Mouse (Mus musculus): ENCODE data around the gene Nfam1. TPM values are rescaled to one million over a fixed set of nuclear protein-coding genes. Genes with fewer than 3 reads are reported as not detected.
"Not testable (repeated sequence)": the region's sequence is repeated elsewhere in the genome, so short reads cannot be mapped to it uniquely, and the experiment has no call there.

The Nfam1 gene
- polyA plus RNA-seq, 1 experiment from 2014 or later = 10.4 TPM

- Histone ChIP-seq H3K36me3 (replicated peaks; ENCODE audit: insufficient read depth, low read length) (no peaks in the 10 kb centered on the region), H3K9ac (replicated peaks) (no peak overlapping the region), H3K4me3 (ENCODE audit: low read depth, low read length) (no peak overlapping the region), H3K27ac (ENCODE audit: low read depth) (no peak overlapping the region), H3K4me1 (ENCODE audit: insufficient read depth) (no peaks in the 10 kb centered on the region), H3K4me2 (ENCODE audit: low read depth, low read length) (no peak overlapping the region), H3K9me3 (ENCODE audit: low read length) (no peaks in the 10 kb centered on the region), H3K27me3 (ENCODE audit: insufficient read depth, low read length) (no peaks in the 10 kb centered on the region)
- no peak for ATAC-seq
- 62% methylated on average over 4 of the region's 4 CpGs for WGBS (ENCODE audit: insufficient replicate concordance)
- peak; percentile 35 for DNase-seq
- TF ChIP-seq EP300 (IDR thresholded peaks at IDR 0.05; ENCODE audit: low read depth) = no peak
Measured at GRCm38 (mm10) chr15:83065543-83065942, 32.4 kb upstream of the Nfam1 start.

GRCm38 (mm10) chr15:83062582-83062981, 29.5 kb upstream of the Nfam1 start:
- not testable (repeated sequence) for H3K36me3 ChIP-seq (replicated peaks; ENCODE audit: insufficient read depth, low read length); H3K4me1 ChIP-seq (ENCODE audit: insufficient read depth); H3K9me3 ChIP-seq (ENCODE audit: low read length); H3K9ac ChIP-seq (replicated peaks); H3K27ac ChIP-seq (ENCODE audit: low read depth); ATAC-seq; DNase-seq; H3K4me2 ChIP-seq (ENCODE audit: low read depth, low read length); H3K27me3 ChIP-seq (ENCODE audit: insufficient read depth, low read length); H3K4me3 ChIP-seq (ENCODE audit: low read depth, low read length)
- WGBS (ENCODE audit: insufficient replicate concordance) = 67% methylated on average over 2 of the region's 2 CpGs

GRCm38 (mm10) chr15:83061689-83062088, 28.6 kb upstream of the Nfam1 start:
- H3K4me2 ChIP-seq (ENCODE audit: low read depth, low read length) = no peak overlapping the region
- ATAC-seq (no peak), DNase-seq (no peak)
- H3K36me3 ChIP-seq (replicated peaks; ENCODE audit: insufficient read depth, low read length) = no peaks in the 10 kb centered on the region
- H3K27me3 ChIP-seq (ENCODE audit: insufficient read depth, low read length) = peaks cover 12% of the 10 kb centered on the region
- H3K27ac ChIP-seq (ENCODE audit: low read depth) = no peak overlapping the region
- TF ChIP-seq EP300 (IDR thresholded peaks at IDR 0.05; ENCODE audit: low read depth) (no peak), CTCF (IDR thresholded peaks at IDR 0.05; ENCODE audit: low read depth) (no peak)
- 24% methylated on average over 5 of the region's 5 CpGs for WGBS (ENCODE audit: insufficient replicate concordance)
- no peak overlapping the region for H3K9ac ChIP-seq (replicated peaks)
- H3K9me3 ChIP-seq (ENCODE audit: low read length) = 0 out of 2 replicates have a peak, but pooled peaks cover 4% of the 10 kb centered on the region
- H3K4me3 ChIP-seq (ENCODE audit: low read depth, low read length) = no peak overlapping the region
- peaks cover under 1% of the 10 kb centered on the region for H3K4me1 ChIP-seq (ENCODE audit: insufficient read depth)

GRCm38 (mm10) chr15:83059233-83059660, 26.1 kb upstream of the Nfam1 start:
- ATAC-seq = no peak

GRCm38 (mm10) chr15:83057533-83057932, 24.4 kb upstream of the Nfam1 start:
- H3K4me3 ChIP-seq (ENCODE audit: low read depth, low read length) = no peak overlapping the region
- 0 out of 2 replicates have a peak, but pooled peaks cover 4% of the 10 kb centered on the region for H3K9me3 ChIP-seq (ENCODE audit: low read length)
- H3K36me3 ChIP-seq (replicated peaks; ENCODE audit: insufficient read depth, low read length) = no peaks in the 10 kb centered on the region
- TF ChIP-seq CTCF (IDR thresholded peaks at IDR 0.05; ENCODE audit: low read depth) (peak; percentile 43; the same call in 1 of the 2 replicates), EP300 (IDR thresholded peaks at IDR 0.05; ENCODE audit: low read depth) (no peak)
- no peak overlapping the region for H3K27ac ChIP-seq (ENCODE audit: low read depth)
- H3K9ac ChIP-seq (replicated peaks) = no peak overlapping the region
- DNase-seq (no peak), ATAC-seq (no peak)
- peaks cover 4% of the 10 kb centered on the region for H3K4me1 ChIP-seq (ENCODE audit: insufficient read depth)
- WGBS (ENCODE audit: insufficient replicate concordance) = 74% methylated on average over 8 of the region's 8 CpGs
- H3K27me3 ChIP-seq (ENCODE audit: insufficient read depth, low read length) = peaks cover 32% of the 10 kb centered on the region
- no peak overlapping the region for H3K4me2 ChIP-seq (ENCODE audit: low read depth, low read length)

More at GRCm38 (mm10) chr15:83059233-83059660, 26.1 kb upstream of the Nfam1 start:
- no peak overlapping the region for H3K4me2 ChIP-seq (ENCODE audit: low read depth, low read length)
- peaks cover 26% of the 10 kb centered on the region for H3K27me3 ChIP-seq (ENCODE audit: insufficient read depth, low read length)
- no peak overlapping the region for H3K27ac ChIP-seq (ENCODE audit: low read depth)
- 26% methylated on average over 5 of the region's 5 CpGs for WGBS (ENCODE audit: insufficient replicate concordance)
- H3K36me3 ChIP-seq (replicated peaks; ENCODE audit: insufficient read depth, low read length) = no peaks in the 10 kb centered on the region
- 0 out of 2 replicates have a peak, but pooled peaks cover 4% of the 10 kb centered on the region for H3K9me3 ChIP-seq (ENCODE audit: low read length)
- DNase-seq = no peak
- no peak overlapping the region for H3K9ac ChIP-seq (replicated peaks)
- TF ChIP-seq EP300 (IDR thresholded peaks at IDR 0.05; ENCODE audit: low read depth) (peak; percentile 55; the same call in 1 of the 2 replicates), CTCF (IDR thresholded peaks at IDR 0.05; ENCODE audit: low read depth) (no peak)
- peaks cover 4% of the 10 kb centered on the region for H3K4me1 ChIP-seq (ENCODE audit: insufficient read depth)
- H3K4me3 ChIP-seq (ENCODE audit: low read depth, low read length) = no peak overlapping the region

GRCm38 (mm10) chr15:83056378-83057083, 23.4 kb upstream of the Nfam1 start:
- no peak for ATAC-seq
- H3K4me2 ChIP-seq (ENCODE audit: low read depth, low read length) = peak overlapping the region; percentile 67
- peaks cover 4% of the 10 kb centered on the region for H3K4me1 ChIP-seq (ENCODE audit: insufficient read depth)
- 2% methylated on average over 29 of the region's 29 CpGs for WGBS (ENCODE audit: insufficient replicate concordance)
- no peaks in the 10 kb centered on the region for H3K36me3 ChIP-seq (replicated peaks; ENCODE audit: insufficient read depth, low read length)
- 0 out of 2 replicates have a peak, but pooled peaks cover 4% of the 10 kb centered on the region for H3K9me3 ChIP-seq (ENCODE audit: low read length)
- no peak for DNase-seq
- no peak overlapping the region for H3K27ac ChIP-seq (ENCODE audit: low read depth)
- H3K9ac ChIP-seq (replicated peaks) = no peak overlapping the region
- peaks cover 32% of the 10 kb centered on the region for H3K27me3 ChIP-seq (ENCODE audit: insufficient read depth, low read length)
- TF ChIP-seq CTCF (IDR thresholded peaks at IDR 0.05; ENCODE audit: low read depth) = no peak
- TF ChIP-seq EP300 (IDR thresholded peaks at IDR 0.05; ENCODE audit: low read depth) = no peak
- H3K4me3 ChIP-seq (ENCODE audit: low read depth, low read length) = peak overlapping the region; percentile 36
